Mouse (Mus musculus) mouse trophoblast stem cell (cell line): ENCODE measurements around the gene Baiap2.

Experiments
- in situ Hi-C, 2 experiments: fragments of 300-500 bp; cut with MseI, MboI; formaldehyde crosslinking; loops; 2 replicates in 1 of 2; 3 replicates in 1 of 2; pipeline ENCODE4 v1.15.1; 2025

The Baiap2 gene

GRCm38 (mm10) chr11:119945343-119945742 is 2.8 kb downstream of the Baiap2 start:
- in situ Hi-C loops = no loop called here

GRCm38 (mm10) chr11:119947426-119947825 is 4.9 kb downstream of the Baiap2 start:
- in situ Hi-C loops = no loop called here

- in situ Hi-C loops = no loop called here
These were observed 5.3 kb downstream of the Baiap2 start for GRCm38 (mm10) chr11:119947897-119948296.

DNA sequence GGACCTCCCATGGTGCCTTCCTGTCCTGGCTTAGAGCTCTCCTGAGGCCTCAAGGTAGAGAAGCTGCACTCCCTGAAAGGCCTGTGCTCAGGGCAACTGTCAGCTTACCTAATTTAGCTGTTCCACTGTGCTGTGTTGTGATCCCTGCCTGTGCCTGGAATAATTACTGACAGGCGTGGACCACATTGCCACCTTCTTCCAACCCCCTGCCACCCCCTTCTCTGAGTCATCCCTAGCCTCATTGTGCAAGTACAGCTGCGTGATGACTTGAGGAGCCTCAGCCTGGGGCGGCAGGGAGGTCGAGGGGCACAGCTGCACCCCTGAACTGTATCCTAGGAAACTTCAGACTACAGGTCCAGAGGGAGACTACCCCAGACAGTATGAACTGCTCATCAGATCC is 5.7 kb downstream of the Baiap2 start:
- in situ Hi-C loops = no loop called here

DNA sequence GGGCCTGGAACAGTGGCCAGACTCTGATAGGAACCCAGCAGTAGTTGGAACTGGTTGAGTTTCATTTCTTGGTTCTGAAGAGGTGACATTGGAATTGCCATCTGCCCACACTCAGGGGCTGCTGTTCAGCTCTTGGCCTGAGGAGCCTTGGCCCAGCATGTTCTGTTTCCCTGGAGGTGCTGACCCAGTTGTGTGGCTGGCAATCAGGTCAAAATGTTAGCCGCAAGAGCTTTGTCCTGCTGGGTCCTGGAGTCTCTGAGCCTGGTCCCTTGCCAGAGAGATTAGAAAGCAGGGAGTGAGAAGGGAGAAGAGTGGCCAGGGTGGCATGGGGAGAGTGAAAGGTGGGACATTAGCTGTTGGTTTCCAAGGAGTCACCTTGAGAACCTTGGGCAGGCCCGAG is 6.2 kb downstream of the Baiap2 start:
- in situ Hi-C loops = no loop called here

DNA sequence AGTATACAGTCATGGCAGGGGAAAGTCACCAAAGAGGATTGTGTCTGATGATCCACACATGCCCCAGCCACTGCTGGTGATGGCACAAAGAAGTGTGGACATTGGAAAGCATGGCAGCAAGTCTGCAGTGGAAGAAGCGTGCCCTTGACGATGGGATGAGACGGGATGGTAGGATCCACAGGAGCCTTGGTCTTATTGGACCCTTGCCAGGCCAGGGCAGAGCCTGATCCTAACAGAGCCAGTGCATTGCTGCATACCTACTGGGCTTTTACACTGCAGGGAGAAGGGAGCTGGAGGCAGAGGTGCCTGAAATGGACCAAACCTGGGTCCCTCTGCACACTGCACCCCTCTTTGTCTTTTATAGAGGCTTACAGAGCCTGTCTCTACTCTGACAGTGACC is 8.0 kb downstream of the Baiap2 start:
- in situ Hi-C loops = no loop called here

DNA sequence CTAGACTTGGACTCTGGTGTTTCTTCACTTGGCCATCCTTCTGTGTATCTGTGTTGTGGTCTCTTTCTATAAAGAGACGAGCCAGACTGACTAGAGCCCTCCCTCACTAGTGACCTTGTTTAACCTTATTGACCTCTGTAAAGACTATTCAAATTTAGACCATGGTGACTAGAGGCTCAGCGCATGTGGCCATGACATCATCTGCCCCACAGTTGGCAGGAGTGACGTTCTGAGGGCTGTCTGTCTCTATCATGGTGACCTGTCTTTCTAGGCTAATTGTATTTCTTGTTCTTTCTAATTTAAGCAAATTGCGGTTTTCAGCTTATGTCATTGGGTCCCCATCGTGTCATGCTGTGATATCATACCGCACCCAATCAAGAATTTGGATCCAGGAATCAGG is 8.8 kb downstream of the Baiap2 start:
- in situ Hi-C loops = no loop called here

- in situ Hi-C loops = no loop called here
These were observed 10.1 kb downstream of the Baiap2 start for GRCm38 (mm10) chr11:119952429-119953224.

- in situ Hi-C loops = no loop called here
These were observed 11.7 kb downstream of the Baiap2 start for GRCm38 (mm10) chr11:119954233-119954632.

DNA sequence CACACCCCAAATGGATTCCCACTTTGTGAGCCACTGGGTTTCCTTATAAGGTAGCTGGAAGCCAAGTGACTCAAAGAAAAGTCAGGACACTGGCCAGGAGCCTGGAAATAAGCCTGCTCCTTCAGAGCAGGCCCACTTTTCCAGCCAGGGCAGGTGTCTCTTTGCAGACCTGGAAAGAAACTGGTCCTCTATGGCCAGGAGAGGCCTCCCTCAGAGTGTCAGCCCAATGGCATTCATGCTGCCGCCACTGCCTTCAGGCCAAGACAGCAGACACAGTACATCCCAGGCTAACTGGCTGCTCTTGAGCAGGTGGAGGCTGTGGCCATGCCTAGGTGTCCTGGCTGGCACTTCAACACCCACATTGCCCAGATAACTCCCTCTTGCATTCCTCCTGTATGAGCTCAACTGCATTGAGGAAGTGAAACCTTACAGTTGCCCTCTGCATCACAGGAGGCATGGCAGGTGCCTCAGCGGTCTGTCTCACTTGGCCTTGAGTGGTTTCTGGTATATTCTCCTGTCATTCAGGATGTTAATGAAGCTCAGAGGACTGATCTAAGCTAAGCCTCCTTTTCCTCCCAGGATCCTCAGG is 12.3 kb downstream of the Baiap2 start:
- in situ Hi-C loops = no loop called here

- in situ Hi-C loops = no loop called here
These were observed 12.9 kb downstream of the Baiap2 start for GRCm38 (mm10) chr11:119955432-119955831.

- in situ Hi-C loops = no loop called here
These were observed 14.0 kb downstream of the Baiap2 start for GRCm38 (mm10) chr11:119956590-119956989.

DNA sequence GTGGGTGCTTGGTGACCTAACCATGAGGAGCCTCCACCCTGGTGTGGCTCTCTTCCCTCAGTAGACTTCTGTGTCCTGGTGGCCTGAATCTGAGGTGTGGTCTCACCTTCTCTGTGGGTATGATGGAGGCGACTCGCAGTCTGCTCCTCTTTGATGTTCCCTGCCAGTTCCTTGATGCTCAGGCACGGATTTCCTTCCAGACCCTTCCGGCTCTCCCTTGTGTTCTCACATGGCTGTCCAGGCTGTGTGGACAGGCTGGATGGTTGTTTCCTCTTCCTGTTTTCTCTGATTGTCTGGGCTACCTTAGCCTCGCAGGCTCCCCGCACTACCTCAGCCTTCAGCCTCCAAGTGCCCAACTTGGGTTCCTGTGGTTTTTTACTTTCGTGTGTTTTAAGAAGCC is 16.3 kb downstream of the Baiap2 start:
- in situ Hi-C loops = no loop called here

DNA sequence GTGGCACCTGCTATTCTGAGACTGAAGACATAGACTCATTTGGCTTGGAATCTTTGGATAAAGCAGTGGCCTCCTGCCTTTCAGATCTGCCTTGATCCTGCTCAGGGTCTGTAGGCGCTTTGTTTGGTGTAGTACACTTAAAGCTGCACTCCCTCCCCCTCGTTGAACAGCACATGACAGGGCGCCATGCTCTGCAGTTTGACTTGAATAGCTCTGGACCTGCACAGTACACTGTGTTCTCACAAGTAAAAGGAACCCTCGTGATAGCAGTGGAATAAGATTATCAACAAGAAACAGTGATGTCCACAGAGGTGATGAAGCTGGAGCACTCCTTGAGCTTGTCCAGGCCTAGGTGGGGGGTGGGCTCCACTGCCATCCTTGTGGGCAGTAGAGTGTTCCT is 17.2 kb downstream of the Baiap2 start:
- in situ Hi-C loops = no loop called here

- in situ Hi-C loops = no loop called here
These were observed 18.1 kb downstream of the Baiap2 start for GRCm38 (mm10) chr11:119960671-119961070.

DNA sequence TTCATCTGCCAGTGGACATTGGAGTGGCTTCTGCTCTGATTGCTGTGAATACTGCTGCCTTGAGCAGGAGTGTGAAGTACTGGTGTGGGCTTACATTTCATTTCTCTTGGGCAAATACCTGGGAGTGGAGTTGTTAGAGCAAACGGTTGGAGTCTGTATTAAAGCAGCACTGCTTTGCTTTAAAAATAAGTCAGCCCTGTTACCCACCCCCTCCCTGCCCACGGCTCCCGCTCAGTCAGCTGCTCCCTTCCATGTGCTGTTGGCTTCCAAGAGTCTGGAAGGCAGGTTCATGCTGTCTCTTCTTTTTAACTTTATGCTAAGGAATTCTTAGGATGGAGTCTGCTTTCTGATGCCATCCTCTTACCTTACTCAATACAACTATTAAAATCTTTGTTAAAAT is 18.9 kb downstream of the Baiap2 start:
- in situ Hi-C loops = no loop called here

GRCm38 (mm10) chr11:119965053-119965452 is 22.5 kb downstream of the Baiap2 start:
- in situ Hi-C loops = no loop called here

GRCm38 (mm10) chr11:119966294-119966693 is 23.7 kb downstream of the Baiap2 start:
- in situ Hi-C loops = no loop called here

DNA sequence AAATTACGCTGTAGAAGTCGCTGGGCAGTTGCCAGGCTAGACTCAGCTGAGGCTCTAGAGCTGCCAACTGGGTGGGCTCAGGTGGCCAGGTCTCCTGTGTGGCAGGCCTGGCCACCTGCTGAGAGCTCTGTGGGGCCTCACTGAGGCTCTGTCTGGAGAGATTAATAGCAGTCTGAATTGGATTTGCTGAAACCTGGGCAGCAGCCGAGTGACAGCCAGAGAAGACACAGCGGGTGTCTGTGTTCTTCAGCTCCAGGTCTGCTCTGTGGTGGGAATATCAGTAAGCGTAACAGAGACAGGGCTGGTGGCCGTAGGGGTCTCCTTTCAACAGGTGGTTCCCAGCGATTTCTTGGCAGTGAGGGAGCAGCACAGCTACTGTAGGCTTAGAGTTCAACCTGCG is 24.8 kb downstream of the Baiap2 start:
- in situ Hi-C loops = no loop called here

DNA sequence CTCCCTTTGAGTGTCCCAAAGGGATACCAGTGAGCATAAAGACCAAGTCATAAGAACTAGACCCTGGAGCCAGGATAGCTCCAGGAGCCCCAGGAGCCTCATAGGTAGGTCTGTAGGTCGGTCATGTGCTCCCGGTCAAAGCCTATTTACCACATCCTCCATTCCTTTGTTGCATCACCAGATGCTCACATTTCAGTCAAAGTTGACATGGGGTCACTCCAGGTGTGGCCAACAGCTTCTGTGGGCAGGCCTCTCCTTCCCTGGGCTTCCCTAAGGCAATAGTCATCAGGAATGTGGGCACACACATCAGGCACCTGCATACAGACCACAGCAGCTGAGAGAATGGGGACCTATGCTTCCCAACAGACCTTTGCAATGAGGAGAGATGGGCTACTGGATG is 25.3 kb downstream of the Baiap2 start:
- in situ Hi-C loops = no loop called here

GRCm38 (mm10) chr11:119970021-119970851 is 27.7 kb downstream of the Baiap2 start:
- in situ Hi-C loops = no loop called here

GRCm38 (mm10) chr11:119973789-119974188 is 31.2 kb downstream of the Baiap2 start:
- in situ Hi-C loops = no loop called here
